Mouse (Mus musculus) lung, adult 2 months (tissue): Measurements from ENCODE around the gene Cep68.

Experiments used
- CTCF ChIP-seq: fragments of 200-500 bp; IDR thresholded peaks from 2 replicates; pipeline ENCODE4 v1.5.1; 2011; ENCODE audit warnings: mild to moderate bottlenecking, low read length, control low read depth; ENCODE audit not compliant: insufficient read depth
- POLR2A ChIP-seq: fragments of 200-500 bp; IDR thresholded peaks from 2 replicates; pipeline ENCODE4 v1.6.1; 2011; ENCODE audit warnings: low read depth, mild to moderate bottlenecking, control low read depth, low read length, borderline replicate concordance; ENCODE audit errors: extremely low read depth

GRCm38 (mm10) chr11:20229311-20229710, 19.9 kb downstream of the Cep68 start:
- TF ChIP-seq POLR2A = no peak
- no peak for TF ChIP-seq CTCF
